Mouse (Mus musculus) liver, embryonic 13.5 days (tissue): ENCODE measurements around the gene Nos1. TPM values are rescaled to one million over a fixed set of nuclear protein-coding genes. Genes with fewer than 3 reads are reported as not detected.

Experiments
- ATAC-seq: fragments of 200-750 bp; cut with Nextera tagmentation; 2 replicates; pipeline ENCODE4 v1.8.0; 2017; ENCODE audit warnings: low read depth, mild to moderate bottlenecking, moderate number of reproducible peaks, moderate library complexity
- DNase-seq: peaks from one replicate; pipeline ENCODE4 v3.0.0; 2022
- H3K27ac ChIP-seq: fragments of 300-500 bp; sonication (generic); 2 replicates; pipeline ENCODE4 v1.5.1; 2015; ENCODE audit warnings: moderate library complexity, mild to moderate bottlenecking, inconsistent platforms
- H3K27me3 ChIP-seq: fragments of 300-500 bp; sonication (generic); 2 replicates; pipeline ENCODE4 v1.6.1; 2015; ENCODE audit warnings: mild to moderate bottlenecking, inconsistent platforms
- H3K36me3 ChIP-seq: fragments of 300-500 bp; sonication (generic); 2 replicates; pipeline ENCODE4 v1.6.1; 2015; ENCODE audit warnings: mild to moderate bottlenecking, inconsistent platforms
- H3K4me1 ChIP-seq: fragments of 300-500 bp; sonication (generic); replicated peaks from 2 replicates; pipeline ENCODE4 v1.6.1; 2015; ENCODE audit warnings: inconsistent platforms
- H3K4me2 ChIP-seq: fragments of 300-500 bp; sonication (generic); 2 replicates; pipeline ENCODE4 v1.6.1; 2015; ENCODE audit warnings: inconsistent platforms, mild to moderate bottlenecking, moderate library complexity
- H3K4me3 ChIP-seq: fragments of 300-500 bp; sonication (generic); replicated peaks from 2 replicates; pipeline ENCODE4 v1.5.1; 2015; ENCODE audit warnings: mild to moderate bottlenecking, inconsistent platforms
- H3K9ac ChIP-seq: fragments of 300-500 bp; sonication (generic); 2 replicates; pipeline ENCODE4 v1.6.1; 2015; ENCODE audit warnings: mild to moderate bottlenecking, inconsistent platforms
- H3K9me3 ChIP-seq: fragments of 300-500 bp; sonication (generic); replicated peaks from 2 replicates; pipeline ENCODE4 v1.6.1; 2016; ENCODE audit warnings: inconsistent platforms
- WGBS: fragments of 180-500 bp; shearing (Covaris S2); methylation state at CpG from one replicate; pipeline ENCODE4 v1.1.7; 2015; ENCODE audit not compliant: insufficient replicate concordance; 5-methylcytosine and 5-hydroxymethylcytosine counted together
- polyA plus RNA-seq: library from polyadenylated mRNA; unstranded; fragments of >200 nt; fragmentation: Nextera tagmentation; extraction: Ambion mirVana; gene quantifications from 2 replicates; pipeline ENCODE4 v1.2.1, GENCODE M21; 2015

The Nos1 gene
- polyA plus RNA-seq, 1 experiment from 2014 or later: not detected

DNA sequence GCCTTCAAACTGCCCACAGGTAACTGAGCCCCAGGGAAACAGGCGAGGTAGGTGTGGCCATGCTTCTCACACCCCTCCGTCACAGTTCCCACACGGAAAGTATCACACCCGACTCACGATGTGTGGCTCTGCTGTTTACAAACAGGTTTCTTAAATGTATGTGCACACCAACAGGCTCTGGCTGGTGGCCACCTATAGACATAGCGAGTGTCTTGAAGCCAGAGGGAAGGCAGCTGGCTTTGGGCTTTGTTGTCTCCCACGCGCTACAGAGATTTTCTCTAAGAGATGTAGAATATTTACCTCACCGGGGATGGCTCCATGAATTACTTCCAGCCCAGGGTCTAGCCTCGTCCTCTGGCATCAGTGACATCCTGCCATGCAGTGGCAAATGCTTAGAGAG, 118.5 kb downstream of the Nos1 start:
- DNase-seq: no peak
- Histone ChIP-seq H3K27me3 (no peaks in the 10 kb centered on the region), H3K4me3 (no peak overlapping the region), H3K27ac (no peak overlapping the region), H3K36me3 (no peaks in the 10 kb centered on the region), H3K4me1 (no peaks in the 10 kb centered on the region), H3K9ac (no peak overlapping the region), H3K4me2 (no peak overlapping the region), H3K9me3 (no peaks in the 10 kb centered on the region)
- 62% methylated on average over 10 of the region's 10 CpGs for WGBS
- ATAC-seq: no peak

- Histone ChIP-seq H3K36me3 (no peaks in the 10 kb centered on the region), H3K27me3 (no peaks in the 10 kb centered on the region), H3K27ac (no peak overlapping the region), H3K9ac (no peak overlapping the region), H3K4me1 (no peaks in the 10 kb centered on the region), H3K4me2 (no peak overlapping the region), H3K4me3 (no peak overlapping the region), H3K9me3 (no peaks in the 10 kb centered on the region)
- ATAC-seq (no peak), DNase-seq (no peak)
- WGBS: 29% methylated on average over 13 of the region's 13 CpGs
These were observed 120.3 kb downstream of the Nos1 start for GRCm38 (mm10) chr5:117900921-117901705.

DNA sequence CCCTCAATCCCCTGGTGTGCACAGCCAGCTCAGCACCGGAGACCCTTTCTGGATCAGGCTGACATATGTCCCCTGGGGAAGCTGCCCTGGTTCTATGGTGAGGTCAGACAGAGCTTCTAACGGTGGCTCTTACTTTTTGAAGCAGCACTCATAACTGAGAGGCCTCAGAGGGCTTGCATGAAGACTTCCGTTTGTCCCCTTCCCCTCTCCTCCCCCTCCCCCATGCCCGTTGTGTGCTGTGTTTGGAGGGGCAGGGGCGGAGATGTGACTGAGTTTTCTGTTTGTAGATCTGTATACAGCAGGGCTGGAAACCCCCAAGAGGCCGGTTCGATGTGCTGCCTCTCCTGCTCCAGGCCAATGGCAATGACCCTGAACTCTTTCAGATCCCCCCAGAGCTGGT, 122.7 kb downstream of the Nos1 start:
- H3K4me2 ChIP-seq: no peak overlapping the region
- DNase-seq: no peak
- no peaks in the 10 kb centered on the region for H3K27me3 ChIP-seq
- WGBS: 38% methylated on average over 7 of the region's 7 CpGs
- no peaks in the 10 kb centered on the region for H3K4me1 ChIP-seq
- H3K9me3 ChIP-seq: no peaks in the 10 kb centered on the region
- H3K36me3 ChIP-seq: no peaks in the 10 kb centered on the region
- no peak overlapping the region for H3K4me3 ChIP-seq
- no peak overlapping the region for H3K27ac ChIP-seq
- no peak overlapping the region for H3K9ac ChIP-seq
- ATAC-seq: no peak

DNA sequence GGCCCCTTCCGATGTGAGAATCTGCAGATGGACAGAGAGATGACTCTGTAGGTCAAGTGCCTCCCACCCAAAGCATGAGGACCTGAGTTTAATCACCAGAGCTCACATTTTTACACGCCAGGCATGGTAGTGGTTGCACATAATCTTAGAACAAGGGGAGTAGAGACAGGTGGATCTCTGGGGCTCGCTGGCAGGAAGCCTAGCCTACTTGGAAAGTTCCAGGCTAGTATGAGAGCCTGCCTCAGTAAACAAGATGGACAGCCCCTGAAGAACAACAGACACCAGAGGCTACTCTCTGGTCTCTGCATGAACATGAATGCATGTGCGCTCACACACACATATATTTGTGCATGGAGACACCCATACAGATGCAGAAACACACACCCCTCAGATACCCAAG, 124.9 kb downstream of the Nos1 start:
- Histone ChIP-seq H3K4me2 (no peak overlapping the region), H3K36me3 (no peaks in the 10 kb centered on the region), H3K9ac (no peak overlapping the region), H3K4me3 (no peak overlapping the region), H3K27me3 (no peaks in the 10 kb centered on the region), H3K27ac (no peak overlapping the region), H3K9me3 (no peaks in the 10 kb centered on the region), H3K4me1 (no peaks in the 10 kb centered on the region)
- 67% methylated on average over 4 of the region's 4 CpGs for WGBS
- ATAC-seq: no peak
- DNase-seq: no peak

- H3K4me3 ChIP-seq: no peak overlapping the region
- H3K27me3 ChIP-seq: no peaks in the 10 kb centered on the region
- no peak for DNase-seq
- H3K9me3 ChIP-seq: no peaks in the 10 kb centered on the region
- no peak for ATAC-seq
- H3K4me1 ChIP-seq: no peaks in the 10 kb centered on the region
- no peaks in the 10 kb centered on the region for H3K36me3 ChIP-seq
- H3K4me2 ChIP-seq: no peak overlapping the region
- no peak overlapping the region for H3K27ac ChIP-seq
- no peak overlapping the region for H3K9ac ChIP-seq
- WGBS: 54% methylated on average over 4 of the region's 4 CpGs
These were observed 128.7 kb downstream of the Nos1 start for GRCm38 (mm10) chr5:117909524-117909923.

- no peaks in the 10 kb centered on the region for H3K36me3 ChIP-seq
- no peaks in the 10 kb centered on the region for H3K9me3 ChIP-seq
- no peaks in the 10 kb centered on the region for H3K4me1 ChIP-seq
- H3K27me3 ChIP-seq: no peaks in the 10 kb centered on the region
- no peak overlapping the region for H3K4me3 ChIP-seq
- WGBS: 62% methylated on average over 5 of the region's 5 CpGs
- H3K9ac ChIP-seq: no peak overlapping the region
- H3K4me2 ChIP-seq: no peak overlapping the region
- DNase-seq: no peak
- no peak overlapping the region for H3K27ac ChIP-seq
- ATAC-seq: no peak
These were observed 135.5 kb downstream of the Nos1 start for GRCm38 (mm10) chr5:117916349-117916748.

- Histone ChIP-seq H3K9ac (no peak overlapping the region), H3K4me1 (no peaks in the 10 kb centered on the region), H3K27ac (no peak overlapping the region), H3K9me3 (no peaks in the 10 kb centered on the region), H3K27me3 (no peaks in the 10 kb centered on the region), H3K4me3 (no peak overlapping the region), H3K36me3 (no peaks in the 10 kb centered on the region), H3K4me2 (no peak overlapping the region)
- DNase-seq (no peak), ATAC-seq (no peak)
- 49% methylated on average over 3 of the region's 3 CpGs for WGBS
These were observed 136.1 kb downstream of the Nos1 start for GRCm38 (mm10) chr5:117916906-117917305.

GRCm38 (mm10) chr5:117921786-117922528, 141.1 kb downstream of the Nos1 start:
- H3K9me3 ChIP-seq: no peaks in the 10 kb centered on the region
- ATAC-seq: no peak
- H3K4me1 ChIP-seq: no peaks in the 10 kb centered on the region
- H3K4me3 ChIP-seq: no peak overlapping the region
- DNase-seq: no peak
- no peak overlapping the region for H3K27ac ChIP-seq
- 63% methylated on average over 12 of the region's 12 CpGs for WGBS
- no peak overlapping the region for H3K9ac ChIP-seq
- no peaks in the 10 kb centered on the region for H3K27me3 ChIP-seq
- no peak overlapping the region for H3K4me2 ChIP-seq
- H3K36me3 ChIP-seq: no peaks in the 10 kb centered on the region

GRCm38 (mm10) chr5:117923688-117924087, 142.9 kb downstream of the Nos1 start:
- DNase-seq: no peak
- no peak overlapping the region for H3K4me3 ChIP-seq
- H3K27me3 ChIP-seq: no peaks in the 10 kb centered on the region
- WGBS: 30% methylated on average over 6 of the region's 6 CpGs
- no peak for ATAC-seq
- no peak overlapping the region for H3K27ac ChIP-seq
- no peaks in the 10 kb centered on the region for H3K36me3 ChIP-seq
- no peaks in the 10 kb centered on the region for H3K9me3 ChIP-seq
- no peak overlapping the region for H3K9ac ChIP-seq
- H3K4me1 ChIP-seq: no peaks in the 10 kb centered on the region
- H3K4me2 ChIP-seq: no peak overlapping the region

- WGBS: 66% methylated on average over 2 of the region's 2 CpGs
These were observed 147.7 kb downstream of the Nos1 start for GRCm38 (mm10) chr5:117928553-117928952.

DNA sequence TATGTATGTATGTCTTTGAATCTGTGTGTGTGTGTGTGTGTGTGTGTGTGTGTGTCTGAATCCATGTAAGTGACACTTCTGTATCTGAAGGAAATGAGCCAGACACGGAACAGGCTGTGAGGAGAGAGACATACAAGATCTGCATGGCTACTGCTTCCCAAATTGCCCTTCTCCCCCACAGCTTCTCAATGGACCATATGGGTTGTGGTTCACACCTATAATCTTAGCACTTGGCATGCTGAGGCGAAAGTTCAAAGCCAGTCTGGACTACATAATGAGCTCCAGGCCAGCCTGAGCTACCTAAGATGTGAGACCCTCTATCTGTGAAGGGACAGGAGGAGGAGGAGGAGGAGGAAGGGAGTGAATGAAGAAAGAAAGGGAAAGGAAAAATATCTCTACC, 151.4 kb downstream of the Nos1 start:
- WGBS: 34% methylated on average over 2 of the region's 2 CpGs
- Histone ChIP-seq H3K9me3 (no peaks in the 10 kb centered on the region), H3K27ac (no peak overlapping the region), H3K4me3 (no peak overlapping the region), H3K36me3 (no peaks in the 10 kb centered on the region), H3K9ac (no peak overlapping the region), H3K4me2 (no peak overlapping the region), H3K4me1 (no peaks in the 10 kb centered on the region), H3K27me3 (0 out of 2 replicates have a peak, but pooled peaks cover 8% of the 10 kb centered on the region)
- ATAC-seq: no peak
- no peak for DNase-seq

More at GRCm38 (mm10) chr5:117928553-117928952, 147.7 kb downstream of the Nos1 start:
- Histone ChIP-seq H3K4me3 (no peak overlapping the region), H3K4me1 (no peaks in the 10 kb centered on the region), H3K36me3 (no peaks in the 10 kb centered on the region), H3K9ac (no peak overlapping the region), H3K27ac (no peak overlapping the region), H3K4me2 (no peak overlapping the region), H3K9me3 (no peaks in the 10 kb centered on the region), H3K27me3 (0 out of 2 replicates have a peak, but pooled peaks cover 4% of the 10 kb centered on the region)
- ATAC-seq: no peak
- no peak for DNase-seq
